Mouse (Mus musculus): ENCODE measurements around the gene Vpreb3. TPM values are rescaled to one million over a fixed set of nuclear protein-coding genes. Genes with fewer than 3 reads are reported as not detected.

The Vpreb3 gene
- polyA plus RNA-seq, 2 experiments = 0.85 to 2.5 TPM

GRCm38 (mm10) chr10:75954381-75954811 lies 11.5 kb downstream of the Vpreb3 start, which contains the start of gene Gm5134:
TSS of gene Gm5134 (plus strand) at chr10:75954514.
- 14% methylated on average over 20 of the region's 20 CpGs for WGBS (ENCODE audit: insufficient replicate concordance)
- peaks cover 17% of the 10 kb centered on the region for H3K27me3 ChIP-seq (ENCODE audit: control insufficient read depth, insufficient read depth, low read length)
- TF ChIP-seq CTCF (IDR thresholded peaks at IDR 0.05; ENCODE audit: low read depth) (no peak), EP300 (IDR thresholded peaks at IDR 0.05; ENCODE audit: low read depth) (no peak)
- H3K9ac ChIP-seq (replicated peaks) = peak within 1 kb of the TSS; percentile 2
- peaks cover 0 to 7% of the 10 kb centered on the region in 2 experiments; a peak in 1 of 4 replicates for H3K4me1 ChIP-seq (replicated peaks; ENCODE audit: control insufficient read depth in 2 of 2, insufficient read depth in 2 of 2, low read length in 1 of 2)
- 0 out of 2 replicates have a peak, but pooled peaks have one; percentile 26 for ATAC-seq (ENCODE audit: insufficient read depth)
- H3K27ac ChIP-seq = no peak within 1 kb of the TSS
- H3K4me2 ChIP-seq (ENCODE audit: low read depth) = peak within 1 kb of the TSS; percentile 62
- H3K4me3 ChIP-seq (ENCODE audit: insufficient read depth in 1 of 2, low read depth in 2 of 2, low read length in 2 of 2) = peak within 1 kb of the TSS; percentile 45 to 52
- H3K36me3 ChIP-seq (replicated peaks; ENCODE audit: control insufficient read depth, insufficient read depth, low read depth) = no peaks in the 10 kb centered on the region
- no peak for DNase-seq (ENCODE audit: low read depth in 3 of 3, low spot score in 3 of 3)
- H3K9me3 ChIP-seq (ENCODE audit: control insufficient read depth, low read length) = no peaks in the 10 kb centered on the region

GRCm38 (mm10) chr10:75973846-75974245 lies 31.0 kb downstream of the Vpreb3 start:
- H3K36me3 ChIP-seq (replicated peaks; ENCODE audit: control insufficient read depth, insufficient read depth, low read depth) = no peaks in the 10 kb centered on the region
- H3K4me2 ChIP-seq (ENCODE audit: low read depth) = no peak overlapping the region
- H3K9ac ChIP-seq (replicated peaks) = no peak overlapping the region
- no peak overlapping the region for H3K4me3 ChIP-seq (ENCODE audit: insufficient read depth in 1 of 2, low read depth in 2 of 2, low read length in 2 of 2)
- no peak overlapping the region for H3K27ac ChIP-seq
- ATAC-seq (ENCODE audit: insufficient read depth) = no peak
- no peak for DNase-seq (ENCODE audit: low read depth in 3 of 3, low spot score in 3 of 3)
- TF ChIP-seq CTCF (IDR thresholded peaks at IDR 0.05; ENCODE audit: low read depth) (no peak), EP300 (IDR thresholded peaks at IDR 0.05; ENCODE audit: low read depth) (no peak)
- WGBS (ENCODE audit: insufficient replicate concordance) = 73% methylated on average over 10 of the region's 10 CpGs
- H3K9me3 ChIP-seq (ENCODE audit: control insufficient read depth, low read length) = no peaks in the 10 kb centered on the region
- H3K27me3 ChIP-seq (ENCODE audit: control insufficient read depth, insufficient read depth, low read length) = no peaks in the 10 kb centered on the region
- no peaks in the 10 kb centered on the region for H3K4me1 ChIP-seq (replicated peaks; ENCODE audit: control insufficient read depth in 2 of 2, insufficient read depth in 2 of 2, low read length in 1 of 2)

GRCm38 (mm10) chr10:75975216-75975615 lies 32.4 kb downstream of the Vpreb3 start:
- no peaks in the 10 kb centered on the region for H3K36me3 ChIP-seq (replicated peaks; ENCODE audit: control insufficient read depth, insufficient read depth, low read depth)
- H3K9ac ChIP-seq (replicated peaks) = no peak overlapping the region
- H3K4me1 ChIP-seq (replicated peaks; ENCODE audit: control insufficient read depth in 2 of 2, insufficient read depth in 2 of 2, low read length in 1 of 2) = no peaks in the 10 kb centered on the region
- H3K27me3 ChIP-seq (ENCODE audit: control insufficient read depth, insufficient read depth, low read length) = no peaks in the 10 kb centered on the region
- WGBS (ENCODE audit: insufficient replicate concordance) = 55% methylated on average over 5 of the region's 5 CpGs
- no peak overlapping the region for H3K4me3 ChIP-seq (ENCODE audit: insufficient read depth in 1 of 2, low read depth in 2 of 2, low read length in 2 of 2)
- DNase-seq (ENCODE audit: low read depth in 3 of 3, low spot score in 3 of 3) (no peak), ATAC-seq (ENCODE audit: insufficient read depth) (no peak)
- H3K4me2 ChIP-seq (ENCODE audit: low read depth) = no peak overlapping the region
- no peaks in the 10 kb centered on the region for H3K9me3 ChIP-seq (ENCODE audit: control insufficient read depth, low read length)
- no peak overlapping the region for H3K27ac ChIP-seq
- TF ChIP-seq EP300 (IDR thresholded peaks at IDR 0.05; ENCODE audit: low read depth) (no peak), CTCF (IDR thresholded peaks at IDR 0.05; ENCODE audit: low read depth) (peak; percentile 81)

- 0 out of 4 replicates have a peak, but pooled peaks cover 0 to 1% of the 10 kb centered on the region in 2 experiments for H3K4me1 ChIP-seq (replicated peaks; ENCODE audit: control insufficient read depth in 2 of 2, insufficient read depth in 2 of 2, low read length in 1 of 2)
- no peak overlapping the region for H3K27ac ChIP-seq
- H3K9ac ChIP-seq (replicated peaks) = no peak overlapping the region
- DNase-seq (ENCODE audit: low read depth in 3 of 3, low spot score in 3 of 3) = no peak
- ATAC-seq (ENCODE audit: insufficient read depth) = no peak
- H3K4me2 ChIP-seq (ENCODE audit: low read depth) = no peak overlapping the region
- no peak for TF ChIP-seq CTCF (IDR thresholded peaks at IDR 0.05; ENCODE audit: low read depth)
- TF ChIP-seq EP300 (IDR thresholded peaks at IDR 0.05; ENCODE audit: low read depth) = no peak
- no peaks in the 10 kb centered on the region for H3K27me3 ChIP-seq (ENCODE audit: control insufficient read depth, insufficient read depth, low read length)
- no peak overlapping the region for H3K4me3 ChIP-seq (ENCODE audit: insufficient read depth in 1 of 2, low read depth in 2 of 2, low read length in 2 of 2)
- no peaks in the 10 kb centered on the region for H3K36me3 ChIP-seq (replicated peaks; ENCODE audit: control insufficient read depth, insufficient read depth, low read depth)
- no peaks in the 10 kb centered on the region for H3K9me3 ChIP-seq (ENCODE audit: control insufficient read depth, low read length)
- WGBS (ENCODE audit: insufficient replicate concordance) = 32% methylated on average over 10 of the region's 10 CpGs
Measured at GRCm38 (mm10) chr10:75978119-75978834, 35.4 kb downstream of the Vpreb3 start.

- Histone ChIP-seq H3K36me3 (replicated peaks; ENCODE audit: control insufficient read depth, insufficient read depth, low read depth) (no peaks in the 10 kb centered on the region), H3K4me2 (ENCODE audit: low read depth) (no peak overlapping the region), H3K9ac (replicated peaks) (no peak overlapping the region), H3K4me3 (ENCODE audit: insufficient read depth in 1 of 2, low read depth in 2 of 2, low read length in 2 of 2) (no peak overlapping the region), H3K4me1 (replicated peaks; ENCODE audit: control insufficient read depth in 2 of 2, insufficient read depth in 2 of 2, low read length in 1 of 2) (0 out of 4 replicates have a peak, but pooled peaks cover 0 to 3% of the 10 kb centered on the region in 2 experiments), H3K27ac (no peak overlapping the region), H3K9me3 (ENCODE audit: control insufficient read depth, low read length) (no peaks in the 10 kb centered on the region), H3K27me3 (ENCODE audit: control insufficient read depth, insufficient read depth, low read length) (no peaks in the 10 kb centered on the region)
- no peak for DNase-seq (ENCODE audit: low read depth in 3 of 3, low spot score in 3 of 3)
- WGBS (ENCODE audit: insufficient replicate concordance) = 70% methylated on average over 5 of the region's 5 CpGs
- TF ChIP-seq CTCF (IDR thresholded peaks at IDR 0.05; ENCODE audit: low read depth) (no peak), EP300 (IDR thresholded peaks at IDR 0.05; ENCODE audit: low read depth) (no peak)
- ATAC-seq (ENCODE audit: insufficient read depth) = no peak
Measured at GRCm38 (mm10) chr10:75978835-75979157, 35.9 kb downstream of the Vpreb3 start.
